Mouse (Mus musculus): ENCODE results near the gene Ascl1.

Gene Ascl1

DNA sequence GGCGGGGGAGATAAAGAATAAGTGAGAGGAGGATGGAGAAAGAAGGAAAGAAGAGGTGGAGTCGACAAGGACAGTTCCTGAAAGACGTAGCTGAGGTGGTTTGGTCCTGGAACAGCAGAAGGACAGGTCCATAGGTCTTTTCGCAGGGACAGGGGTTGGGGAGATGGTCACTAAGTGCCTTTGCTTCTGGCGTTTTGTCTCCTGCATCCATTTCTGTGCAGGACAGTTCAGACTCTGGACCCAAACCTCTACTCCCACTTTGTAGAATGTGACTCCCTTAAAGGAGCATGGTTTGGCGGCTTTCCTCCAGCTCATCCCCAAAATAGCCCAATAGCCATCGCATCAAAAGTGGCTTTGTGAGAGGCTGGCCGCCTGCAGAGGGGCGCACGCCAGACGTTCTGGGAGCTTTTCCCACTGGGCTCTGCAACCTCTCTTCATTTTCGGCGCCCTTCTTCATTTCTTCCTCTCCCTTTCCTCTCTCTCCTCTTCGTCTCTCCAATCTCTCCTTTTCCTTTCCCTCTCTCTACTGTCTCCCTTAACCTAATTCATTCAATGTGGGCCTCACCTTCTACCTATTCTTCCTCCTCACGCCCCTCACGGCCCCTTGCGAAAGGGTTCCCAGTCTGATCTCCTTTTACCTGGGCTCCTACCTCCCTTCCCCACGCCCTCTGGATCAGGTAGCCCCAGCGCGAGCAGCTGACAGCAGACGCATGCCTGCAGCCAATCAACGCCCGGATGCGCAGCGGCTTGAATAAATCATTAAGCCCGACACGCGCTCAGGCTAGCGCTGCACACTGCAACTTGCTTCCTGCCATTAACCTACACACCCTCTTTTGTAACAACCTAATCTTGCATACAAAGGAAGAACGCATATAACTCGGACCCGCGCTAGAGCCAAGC, 7.5 kb downstream of the Ascl1 start:
- DNase-seq (ENCODE audit: low spot score in 2 of 2) = no peak

- DNase-seq (ENCODE audit: low spot score in 2 of 2) = no peak
These were observed 8.4 kb downstream of the Ascl1 start for GRCm38 (mm10) chr10:87484831-87485720.

DNA sequence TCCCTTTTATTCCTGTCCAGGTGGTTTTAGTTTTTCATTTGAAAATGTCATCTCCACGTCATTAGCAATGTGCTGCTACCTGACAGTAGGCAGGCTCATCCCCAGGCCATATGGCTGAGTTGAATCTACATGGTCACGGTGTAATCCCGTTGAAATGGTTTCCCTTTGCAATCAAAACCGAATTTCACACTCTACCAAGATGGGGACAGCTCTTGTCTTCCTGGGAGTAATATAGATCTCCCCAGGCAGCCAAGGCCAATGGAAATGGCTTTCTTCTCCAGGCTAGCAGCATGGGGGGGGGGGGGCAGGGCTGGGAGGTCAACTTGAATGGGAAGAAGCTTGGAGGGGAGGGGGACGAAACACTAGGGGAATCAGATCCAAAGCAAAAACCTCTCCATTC, 15.6 kb downstream of the Ascl1 start:
- no peak for DNase-seq (ENCODE audit: low spot score in 2 of 2)

- DNase-seq (ENCODE audit: low spot score in 2 of 2) = no peak
These were observed 18.5 kb downstream of the Ascl1 start for GRCm38 (mm10) chr10:87474971-87475370.

- DNase-seq (ENCODE audit: low spot score in 2 of 2) = no peak
These were observed 19.9 kb downstream of the Ascl1 start for GRCm38 (mm10) chr10:87473475-87474131.

DNA sequence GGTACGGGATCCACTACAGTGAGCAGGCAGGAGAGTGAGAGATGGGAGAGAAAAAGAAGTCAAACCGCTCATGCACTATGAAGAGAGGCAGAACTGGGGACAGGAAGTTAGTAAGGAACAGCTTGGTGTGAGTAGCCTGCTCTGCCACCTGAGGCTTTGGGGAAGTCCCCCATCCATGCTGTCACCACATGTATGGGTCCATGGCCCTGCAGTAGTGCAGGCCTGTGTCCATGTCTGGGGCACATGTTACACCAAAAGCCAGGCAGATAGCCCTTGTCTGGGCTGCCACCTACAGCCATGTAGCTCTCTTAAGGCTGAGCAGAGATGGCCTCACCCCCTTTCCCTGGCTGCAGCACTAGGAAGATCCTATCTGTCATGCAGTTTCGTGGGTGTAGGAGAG, 42.7 kb downstream of the Ascl1 start:
- DNase-seq (ENCODE audit: low spot score in 2 of 2) = no peak

- no peak for DNase-seq (ENCODE audit: low spot score in 2 of 2)
These were observed 44.1 kb downstream of the Ascl1 start for GRCm38 (mm10) chr10:87449368-87449767.

DNA sequence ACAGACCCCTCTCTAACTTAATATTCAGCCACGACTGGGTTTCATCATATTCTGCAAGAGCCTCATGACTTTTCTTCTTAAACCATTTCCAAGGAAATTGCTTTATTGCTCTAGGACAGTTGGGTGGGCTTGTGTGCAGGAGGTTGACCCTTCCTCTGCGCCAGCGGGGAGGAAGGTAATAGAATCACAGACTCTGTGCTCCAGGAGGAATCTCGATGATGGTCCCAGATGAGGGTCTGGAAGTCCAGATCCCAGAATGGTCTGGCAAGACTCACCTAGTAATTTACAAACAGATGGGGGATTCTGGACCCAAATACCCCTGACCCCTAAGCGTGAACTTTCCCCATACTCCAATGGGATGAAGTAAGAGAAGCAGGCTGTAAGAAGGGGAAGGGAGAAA, 45.2 kb downstream of the Ascl1 start:
- no peak for DNase-seq (ENCODE audit: low spot score in 2 of 2)

DNA sequence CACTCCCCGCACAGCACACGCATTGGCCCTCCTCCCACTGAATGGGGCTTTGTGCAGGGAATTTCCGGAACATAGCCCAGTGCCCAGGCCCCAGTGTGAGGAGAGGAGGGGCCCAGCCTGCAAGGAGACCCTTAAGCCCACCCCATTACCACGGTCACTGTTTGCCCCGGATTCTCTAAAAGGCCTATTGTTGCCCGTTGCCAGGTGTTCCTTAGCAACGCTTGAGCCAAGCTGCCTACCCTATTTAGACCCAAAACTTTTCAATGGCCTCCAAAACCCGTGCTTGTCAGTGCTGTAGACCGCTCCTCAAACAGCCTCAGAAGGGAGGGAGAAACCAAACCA, 45.7 kb downstream of the Ascl1 start:
- no peak for DNase-seq (ENCODE audit: low spot score in 2 of 2)

GRCm38 (mm10) chr10:87446829-87447753, 46.4 kb downstream of the Ascl1 start:
- no peak for DNase-seq (ENCODE audit: low spot score in 2 of 2)

GRCm38 (mm10) chr10:87446139-87446828, 47.2 kb downstream of the Ascl1 start:
- no peak for DNase-seq (ENCODE audit: low spot score in 2 of 2)

Data from heart, adult 9 months (tissue).